Mouse (Mus musculus) thymus, postnatal 14 days (tissue): Measurements from ENCODE around the gene Gm20388.
A peak's percentile ranks its signal among the peaks of the same experiment; 100 is the strongest.

ENCODE experiments used
- DNase-seq: peaks from one replicate; pipeline ENCODE4 v3.0.0; 2021

Gene Gm20388

GRCm38 (mm10) chr8:123760579-123760978 lies 3849.9 kb downstream of the Gm20388 start:
- DNase-seq = no peak

GRCm38 (mm10) chr8:123761266-123761882 lies 3850.7 kb downstream of the Gm20388 start:
- DNase-seq = no peak

- DNase-seq = no peak
Observed at GRCm38 (mm10) chr8:123761883-123762270, 3851.2 kb downstream of the Gm20388 start.

- no peak for DNase-seq
Observed at GRCm38 (mm10) chr8:123763355-123763754, 3852.7 kb downstream of the Gm20388 start.

GRCm38 (mm10) chr8:123764671-123765070 lies 3854.0 kb downstream of the Gm20388 start:
- DNase-seq = no peak

GRCm38 (mm10) chr8:123766516-123766915 lies 3855.9 kb downstream of the Gm20388 start:
- no peak for DNase-seq

- DNase-seq = no peak
Observed at GRCm38 (mm10) chr8:123767874-123768273, 3857.2 kb downstream of the Gm20388 start.

- DNase-seq = no peak
Observed at GRCm38 (mm10) chr8:123768492-123769356, 3858.1 kb downstream of the Gm20388 start.

- no peak for DNase-seq
Observed at GRCm38 (mm10) chr8:123773468-123773867, 3862.8 kb downstream of the Gm20388 start.

GRCm38 (mm10) chr8:123774491-123774890 lies 3863.8 kb downstream of the Gm20388 start:
- DNase-seq = no peak

- no peak for DNase-seq
Observed at GRCm38 (mm10) chr8:123777319-123777718, 3866.7 kb downstream of the Gm20388 start.

- no peak for DNase-seq
Observed at GRCm38 (mm10) chr8:123780471-123780870, 3869.8 kb downstream of the Gm20388 start.

GRCm38 (mm10) chr8:123781256-123781655 lies 3870.6 kb downstream of the Gm20388 start:
- no peak for DNase-seq

- DNase-seq = peak; percentile 43
Observed at GRCm38 (mm10) chr8:123783525-123784249, 3873.0 kb downstream of the Gm20388 start.

GRCm38 (mm10) chr8:123786166-123786565 lies 3875.5 kb downstream of the Gm20388 start:
- no peak for DNase-seq

- no peak for DNase-seq
Observed at GRCm38 (mm10) chr8:123786644-123787043, 3876.0 kb downstream of the Gm20388 start.

- DNase-seq = peak; percentile 41
Observed at GRCm38 (mm10) chr8:123787254-123787897, 3876.7 kb downstream of the Gm20388 start.

- DNase-seq = peak; percentile 8
Observed at GRCm38 (mm10) chr8:123788416-123789170, 3878.0 kb downstream of the Gm20388 start.

GRCm38 (mm10) chr8:123789461-123789860 lies 3878.8 kb downstream of the Gm20388 start:
- DNase-seq = no peak

- peak; percentile 85 for DNase-seq
Observed at GRCm38 (mm10) chr8:123789970-123790369, 3879.3 kb downstream of the Gm20388 start.

- DNase-seq = no peak
Observed at GRCm38 (mm10) chr8:123791101-123791844, 3880.6 kb downstream of the Gm20388 start.

- no peak for DNase-seq
Observed at GRCm38 (mm10) chr8:123791845-123792225, 3881.2 kb downstream of the Gm20388 start.
